Mouse (Mus musculus): ENCODE results near the gene Lhfpl3.

Lhfpl3 gene

GRCm38 (mm10) chr5:23284884-23285283, 539.0 kb downstream of the Lhfpl3 start:
- peak; percentile 44 for DNase-seq (ENCODE audit: extremely low read depth, low read depth)

GRCm38 (mm10) chr5:23289149-23289548, 543.3 kb downstream of the Lhfpl3 start:
- DNase-seq (ENCODE audit: extremely low read depth, low read depth): no peak
